Mouse (Mus musculus) forelimb bud, embryonic 11.5 days (tissue): ENCODE data around the gene Sgca.

Source experiments
- DNase-seq: peaks from one replicate; pipeline ENCODE4 v3.0.0-alpha.2; 2012; ENCODE audit warnings: low read depth, low spot score

The Sgca gene

DNA sequence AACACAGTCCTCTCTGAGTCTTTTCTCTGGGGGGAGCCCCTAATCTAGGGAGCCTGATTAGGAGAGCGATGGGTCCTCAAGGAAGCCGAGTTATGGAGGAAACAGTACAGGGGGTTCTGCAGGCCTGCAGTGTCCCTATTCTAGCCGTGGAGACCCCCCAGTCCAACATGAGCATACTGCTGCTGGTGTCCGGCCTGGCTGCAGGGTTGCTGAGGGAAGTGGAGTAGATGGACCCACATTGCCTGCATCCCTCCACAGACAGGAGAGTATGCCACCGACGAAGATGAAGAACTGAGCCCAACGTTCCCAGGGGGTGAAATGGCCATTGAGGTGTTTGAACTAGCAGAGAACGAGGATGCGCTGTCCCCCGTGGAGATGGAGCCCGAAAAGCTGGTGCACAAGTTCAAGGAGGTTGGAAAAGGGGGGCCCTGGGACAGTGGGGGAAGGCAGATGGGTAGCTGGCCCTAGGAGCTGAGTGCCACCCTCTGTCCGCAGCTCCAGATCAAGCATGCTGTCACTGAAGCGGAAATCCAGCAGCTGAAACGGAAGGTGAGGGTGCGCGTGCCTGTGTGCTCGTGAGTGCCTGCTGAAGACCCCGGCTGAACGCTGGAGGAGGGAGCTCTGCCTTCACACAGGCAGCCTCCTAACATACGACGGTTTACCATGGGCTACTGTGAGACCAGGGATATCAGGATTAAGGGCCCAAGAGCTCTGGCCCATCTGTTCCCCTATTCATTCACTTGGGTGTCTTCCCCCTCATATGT is 25.6 kb upstream of the Sgca start:
- no peak for DNase-seq

DNA sequence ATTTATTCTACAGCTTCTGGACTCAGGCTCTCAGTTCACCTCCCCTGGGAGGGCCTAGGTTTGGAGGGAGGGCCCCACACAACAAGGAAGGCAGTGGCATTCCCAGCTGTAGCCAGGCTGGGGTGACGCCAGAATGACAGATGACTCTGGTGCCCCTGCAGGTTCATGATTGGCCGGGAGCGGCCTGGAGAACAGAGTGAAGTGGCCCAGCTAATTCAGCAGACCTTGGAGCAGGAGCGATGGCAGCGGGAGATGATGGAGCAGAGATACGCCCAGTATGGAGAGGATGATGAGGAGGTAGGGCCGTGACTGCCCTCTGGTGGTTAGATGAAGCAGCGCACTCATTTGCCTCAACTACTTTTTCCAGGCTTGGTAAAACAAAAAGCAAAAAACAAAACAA is 24.9 kb upstream of the Sgca start:
- peak; percentile 76 for DNase-seq

DNA sequence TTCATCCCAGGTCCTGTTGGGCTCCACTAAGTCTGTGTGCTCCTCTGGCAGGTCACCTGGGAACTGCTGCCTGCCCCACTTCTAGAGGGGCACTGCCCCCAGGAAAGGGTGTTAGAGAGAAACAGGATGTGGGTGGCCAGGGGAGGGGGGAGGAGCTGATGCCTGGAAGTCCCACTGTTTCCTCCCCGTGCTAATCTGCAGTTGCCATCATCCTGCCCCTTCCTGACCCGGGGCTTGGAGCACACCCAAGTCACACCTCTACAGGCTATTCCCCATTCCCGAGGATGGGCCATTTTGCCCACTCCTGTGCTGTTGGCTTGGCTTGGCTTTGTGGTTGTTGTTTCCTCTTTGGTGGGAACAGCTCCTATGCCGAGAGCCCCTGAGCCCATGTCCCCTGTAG is 24.4 kb upstream of the Sgca start:
- no peak for DNase-seq

DNA sequence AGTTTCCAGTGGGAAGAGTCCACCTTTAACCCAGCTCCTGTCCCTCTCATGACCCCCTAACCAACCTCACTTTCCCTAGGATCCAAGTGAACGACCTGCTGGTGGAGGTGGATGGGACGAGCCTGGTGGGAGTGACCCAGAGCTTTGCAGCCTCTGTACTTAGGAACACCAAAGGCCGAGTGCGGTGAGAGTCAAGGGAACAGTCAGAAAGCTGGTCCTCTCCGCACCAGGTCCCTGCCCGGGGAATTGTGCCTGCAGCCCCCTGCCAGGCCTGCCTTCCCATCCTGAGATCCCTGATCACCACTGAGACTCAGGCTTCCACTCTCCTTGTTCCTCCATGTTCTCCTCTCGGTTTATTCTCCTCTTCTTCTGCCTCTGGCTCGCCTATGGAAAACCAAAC is 24.0 kb upstream of the Sgca start:
- DNase-seq, result no peak

DNA sequence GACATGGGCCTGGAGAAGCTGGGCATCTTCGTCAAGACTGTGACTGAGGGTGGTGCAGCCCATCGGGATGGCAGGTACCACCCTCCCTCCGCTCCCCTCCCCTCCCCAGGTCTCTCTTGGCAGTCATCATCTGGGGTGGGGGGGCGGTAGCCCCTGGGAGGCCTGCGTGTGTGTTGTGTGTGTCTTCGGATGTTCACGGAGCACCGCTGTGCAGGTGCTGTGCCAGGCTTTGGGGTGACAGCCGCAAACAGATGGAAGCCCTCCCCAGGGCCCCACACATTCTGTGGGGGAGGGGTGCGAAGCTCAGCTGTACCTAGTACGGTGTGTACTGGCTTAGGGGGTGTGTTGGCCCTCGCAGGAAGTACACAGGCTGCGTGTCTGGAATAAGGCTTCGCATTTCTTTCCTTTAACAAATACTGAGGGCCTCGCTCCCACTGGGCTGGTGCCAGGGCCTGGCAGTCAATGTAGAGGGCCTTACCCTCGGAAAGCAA is 22.0 kb upstream of the Sgca start:
- no peak for DNase-seq

DNA sequence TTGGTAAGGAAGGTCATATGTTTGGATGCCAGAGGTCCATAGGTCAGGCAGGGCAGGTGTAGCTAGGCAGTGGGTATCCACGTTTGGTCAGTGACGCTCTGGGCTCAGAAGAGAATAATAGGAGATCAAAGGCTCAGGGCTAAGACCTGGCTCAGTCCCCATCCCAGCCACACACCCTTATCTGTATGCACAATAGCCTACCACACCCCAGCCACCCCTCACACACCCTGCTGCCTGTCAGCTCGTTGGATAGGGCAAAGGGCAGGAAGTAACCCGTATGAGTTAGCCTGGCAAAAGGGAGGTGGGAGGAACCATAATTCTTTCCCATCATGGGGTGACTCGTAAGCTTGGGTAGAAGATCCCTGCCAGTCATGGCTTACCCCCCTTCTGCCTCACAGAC is 21.5 kb upstream of the Sgca start:
- no peak for DNase-seq

DNA sequence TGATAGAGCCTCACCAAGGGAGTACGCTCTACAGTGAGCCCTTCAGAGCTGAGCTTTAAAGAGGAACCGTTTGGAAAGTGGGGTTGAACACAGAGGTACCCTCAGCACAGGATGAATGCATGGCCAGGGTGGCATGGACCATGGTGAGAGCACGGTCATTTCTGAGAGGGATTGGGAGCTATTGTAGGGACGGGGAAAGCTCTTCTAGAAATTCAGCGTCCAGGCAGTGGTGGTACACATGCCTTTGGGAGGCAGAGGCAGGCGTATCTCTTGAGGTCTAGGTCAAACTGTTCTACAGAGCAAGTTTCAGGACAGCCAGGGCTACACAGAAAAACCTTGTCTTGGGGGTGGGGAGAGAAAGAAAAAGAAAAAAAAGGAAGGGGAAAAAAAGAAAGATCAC is 20.9 kb upstream of the Sgca start:
- DNase-seq, result no peak

DNA sequence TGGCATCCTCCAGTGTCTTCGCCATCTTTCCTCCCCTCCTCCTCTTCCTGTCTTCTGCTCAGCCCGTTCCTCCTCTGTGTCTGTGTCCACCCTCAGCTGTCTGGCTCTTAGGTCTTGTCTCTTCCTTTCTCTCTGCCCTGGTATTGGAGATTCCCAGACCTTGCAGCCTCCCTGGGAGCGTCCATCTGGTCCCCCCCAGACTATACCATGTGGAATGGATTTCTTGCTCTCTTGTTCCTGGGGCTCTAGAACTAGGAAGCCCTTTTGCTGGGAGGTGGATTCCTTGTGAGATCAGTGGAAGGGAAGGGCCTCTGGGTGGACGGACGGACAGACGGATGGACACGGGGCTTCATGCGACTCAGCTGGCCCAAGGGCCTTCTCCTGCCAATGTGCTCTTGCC is 20.0 kb upstream of the Sgca start:
- DNase-seq, result no peak

DNA sequence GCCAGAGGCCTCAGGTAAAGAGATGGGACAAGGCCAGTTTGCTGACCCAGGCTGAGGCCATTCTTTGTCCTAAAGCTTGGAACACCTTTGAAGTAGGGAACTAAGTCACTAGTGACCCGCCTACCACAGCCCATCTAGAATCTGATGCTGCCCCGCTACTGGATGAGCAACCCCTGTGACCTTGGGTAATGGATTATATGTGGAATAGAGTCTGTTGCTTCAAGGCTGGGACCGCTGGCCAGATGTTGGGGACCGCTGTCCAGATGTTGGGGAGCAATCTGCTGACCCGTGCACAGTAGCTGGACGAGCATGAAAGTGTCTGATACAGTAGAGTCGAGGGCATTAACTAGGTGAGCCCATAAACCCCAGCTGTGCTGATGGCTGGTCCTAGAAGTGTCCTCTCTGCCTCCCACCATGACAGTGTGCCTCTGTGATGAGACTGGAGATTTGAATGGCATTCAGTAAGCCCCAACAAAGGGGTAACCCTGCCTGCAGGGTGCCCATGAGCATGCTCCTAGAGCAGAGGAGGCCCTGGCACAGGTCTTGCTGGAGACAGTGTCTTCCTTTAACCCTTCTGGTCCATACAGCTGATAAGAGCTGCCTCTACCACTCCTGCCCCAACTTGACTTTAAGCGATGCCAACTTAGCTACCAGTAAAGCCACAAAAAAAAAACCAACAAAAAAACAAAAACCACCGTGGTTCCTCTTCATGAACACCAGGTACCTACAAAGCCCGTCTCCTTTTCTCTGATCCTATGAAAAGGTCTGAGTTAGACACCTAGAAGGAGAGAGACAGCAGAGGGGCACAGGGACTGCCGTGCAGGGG is 19.0 kb upstream of the Sgca start:
- DNase-seq, result no peak

DNA sequence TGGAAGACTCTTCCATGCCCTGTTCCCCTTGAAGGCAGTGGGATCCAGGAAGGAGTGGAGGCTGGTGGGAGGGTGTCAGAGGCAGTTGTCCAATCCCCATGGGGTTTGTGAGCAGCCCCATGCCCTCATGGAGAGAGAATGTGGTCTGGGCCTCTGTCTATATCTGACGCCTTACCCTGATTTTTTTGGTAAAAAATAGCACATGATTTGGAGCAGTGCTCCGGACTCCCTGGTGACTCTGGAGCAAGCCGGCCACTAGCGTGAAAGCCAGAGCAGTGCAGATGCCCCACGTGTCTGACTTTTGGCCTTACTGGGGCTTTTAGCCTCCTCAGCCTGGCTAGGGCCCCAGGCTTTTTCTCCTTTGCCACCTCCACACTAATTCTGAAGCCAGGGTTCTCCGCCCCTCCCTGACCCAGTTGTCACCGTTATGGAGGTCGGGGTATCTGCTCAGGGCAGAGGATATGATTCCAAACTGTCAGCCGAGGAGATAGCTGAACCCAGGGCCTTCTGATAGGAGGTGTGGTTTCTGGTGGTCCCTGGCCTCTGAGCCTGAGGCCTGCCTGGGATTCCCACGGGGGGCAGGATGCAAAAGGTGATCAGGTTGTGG is 18.2 kb upstream of the Sgca start:
- DNase-seq, result no peak

DNA sequence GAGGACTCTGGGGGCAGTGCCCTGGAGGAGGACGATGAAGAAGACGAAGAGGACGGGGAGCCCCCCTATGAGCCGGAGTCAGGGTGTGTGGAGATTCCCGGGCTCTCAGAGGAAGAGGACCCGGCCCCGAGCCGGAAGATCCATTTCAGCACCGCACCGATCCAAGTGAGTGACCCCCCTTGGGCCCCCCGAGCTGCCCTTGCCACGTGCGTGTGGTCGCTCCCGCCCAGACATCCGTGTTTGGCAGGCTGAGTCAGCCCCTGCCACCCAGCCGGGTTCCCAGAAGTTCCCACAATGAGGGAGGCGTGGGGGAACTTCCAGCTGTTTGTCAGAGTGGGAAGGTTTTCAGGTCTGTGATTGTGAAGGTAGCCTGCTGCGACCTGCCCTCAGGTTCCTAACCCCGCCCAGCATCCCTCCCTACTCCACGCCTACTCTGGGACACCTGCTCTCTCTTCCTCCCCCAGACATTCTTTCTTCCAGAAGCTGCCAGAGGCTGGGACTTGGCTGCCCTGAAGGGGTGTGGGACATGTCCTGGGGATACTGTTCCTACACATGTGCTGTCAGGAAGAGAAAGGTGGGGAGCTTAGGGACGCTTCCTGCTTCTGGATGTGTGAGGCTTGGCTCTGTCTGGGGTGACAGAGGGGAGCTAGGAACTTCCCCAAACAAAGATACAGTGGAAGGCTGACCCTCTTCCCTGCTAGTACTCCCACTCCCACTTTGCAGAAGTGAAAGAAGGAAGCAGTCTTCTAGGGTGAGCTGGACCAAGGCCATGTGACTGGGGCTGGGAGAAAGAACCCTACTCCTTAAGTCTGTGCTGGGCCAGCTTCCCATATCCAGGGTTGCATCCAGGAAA is 16.9 kb upstream of the Sgca start:
- DNase-seq, result peak; percentile 46

DNA sequence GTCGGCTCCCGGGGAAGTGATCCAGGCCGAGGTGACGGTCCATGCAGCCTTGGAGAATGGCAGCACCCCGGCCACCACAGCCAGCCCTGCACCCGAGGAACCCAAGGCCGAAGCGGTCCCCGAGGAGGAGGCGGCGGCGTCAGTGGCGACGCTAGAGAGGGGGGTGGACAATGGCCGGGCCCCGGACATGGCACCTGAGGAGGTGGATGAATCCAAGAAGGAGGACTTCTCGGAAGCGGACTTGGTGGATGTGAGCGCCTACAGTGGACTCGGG is 16.3 kb upstream of the Sgca start:
- DNase-seq, result no peak

DNA sequence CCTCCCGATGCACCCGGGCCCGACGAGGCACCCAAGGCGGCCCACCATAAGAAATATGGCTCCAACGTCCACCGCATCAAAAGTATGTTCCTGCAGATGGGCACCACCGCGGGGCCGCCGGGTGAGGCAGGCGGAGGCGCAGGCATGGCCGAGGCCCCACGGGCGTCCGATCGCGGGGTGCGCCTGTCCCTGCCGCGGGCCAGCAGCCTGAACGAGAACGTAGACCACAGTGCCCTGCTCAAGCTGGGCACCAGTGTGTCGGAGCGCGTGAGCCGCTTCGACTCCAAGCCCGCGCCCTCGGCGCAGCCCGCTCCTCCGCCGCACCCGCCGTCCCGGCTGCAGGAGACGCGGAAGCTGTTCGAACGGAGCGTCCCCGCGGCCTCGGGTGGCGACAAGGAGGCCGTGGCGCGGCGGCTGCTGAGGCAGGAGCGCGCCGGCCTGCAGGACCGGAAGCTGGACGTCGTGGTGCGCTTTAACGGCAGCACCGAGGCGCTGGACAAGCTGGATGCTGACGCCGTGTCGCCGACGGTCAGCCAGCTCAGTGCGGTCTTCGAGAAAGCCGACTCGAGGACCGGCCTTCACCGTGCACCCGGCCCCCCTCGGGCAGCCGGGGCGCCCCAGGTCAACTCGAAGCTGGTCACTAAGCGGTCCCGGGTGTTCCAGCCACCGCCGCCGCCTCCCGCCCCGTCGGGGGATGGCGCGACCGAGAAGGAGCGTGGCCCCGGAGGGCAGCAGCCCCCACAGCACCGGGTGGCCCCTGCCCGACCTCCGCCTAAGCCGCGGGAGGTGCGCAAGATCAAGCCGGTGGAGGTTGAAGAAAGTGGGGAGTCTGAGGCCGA is 15.7 kb upstream of the Sgca start:
- no peak for DNase-seq

DNA sequence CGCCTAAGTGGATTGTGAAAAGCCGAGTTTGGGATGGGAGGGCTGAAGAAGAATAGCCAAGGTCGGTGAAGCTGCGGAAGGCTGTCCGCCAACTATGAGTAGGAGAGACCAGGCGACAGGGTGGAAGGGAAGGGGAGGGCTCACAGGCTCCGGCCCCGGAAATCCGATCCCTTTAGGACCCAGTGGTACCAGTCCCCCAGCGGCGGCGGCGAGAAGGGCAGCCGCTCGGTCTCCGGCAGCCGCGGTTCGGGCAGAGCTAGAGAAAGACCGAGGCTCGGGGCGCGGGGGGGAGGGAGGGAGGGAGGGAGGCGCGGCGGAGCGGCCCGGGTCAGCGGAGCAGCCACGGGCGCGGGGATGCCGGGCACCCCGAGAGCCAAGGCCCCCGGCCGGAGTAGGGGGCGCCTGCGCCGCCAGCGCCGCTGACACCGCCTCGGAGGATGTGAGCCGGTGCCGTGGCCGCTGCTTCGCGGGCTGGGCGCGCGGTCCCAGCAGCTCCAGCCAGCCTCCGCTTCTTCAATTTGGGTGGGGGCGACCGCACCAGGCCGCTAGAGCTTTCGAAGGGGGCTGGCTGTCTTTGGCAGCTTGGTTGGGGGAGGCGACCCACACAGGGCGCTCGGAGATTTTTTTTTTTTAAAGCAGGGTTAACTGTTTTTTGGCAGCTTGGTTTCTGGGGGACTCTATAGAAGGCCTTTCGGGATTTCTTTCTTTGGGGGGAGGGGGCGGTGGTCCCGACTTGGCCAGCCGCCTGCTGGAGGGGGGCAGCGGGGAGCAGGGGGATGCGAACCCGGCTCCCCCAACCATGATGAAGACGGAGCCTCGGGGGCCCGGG is 14.8 kb upstream of the Sgca start, which contains the start of gene Ppp1r9b:
Ppp1r9b (plus strand) TSS at position 287 of the 829 bp plus-strand sequence.
- peak; percentile 86 for DNase-seq

DNA sequence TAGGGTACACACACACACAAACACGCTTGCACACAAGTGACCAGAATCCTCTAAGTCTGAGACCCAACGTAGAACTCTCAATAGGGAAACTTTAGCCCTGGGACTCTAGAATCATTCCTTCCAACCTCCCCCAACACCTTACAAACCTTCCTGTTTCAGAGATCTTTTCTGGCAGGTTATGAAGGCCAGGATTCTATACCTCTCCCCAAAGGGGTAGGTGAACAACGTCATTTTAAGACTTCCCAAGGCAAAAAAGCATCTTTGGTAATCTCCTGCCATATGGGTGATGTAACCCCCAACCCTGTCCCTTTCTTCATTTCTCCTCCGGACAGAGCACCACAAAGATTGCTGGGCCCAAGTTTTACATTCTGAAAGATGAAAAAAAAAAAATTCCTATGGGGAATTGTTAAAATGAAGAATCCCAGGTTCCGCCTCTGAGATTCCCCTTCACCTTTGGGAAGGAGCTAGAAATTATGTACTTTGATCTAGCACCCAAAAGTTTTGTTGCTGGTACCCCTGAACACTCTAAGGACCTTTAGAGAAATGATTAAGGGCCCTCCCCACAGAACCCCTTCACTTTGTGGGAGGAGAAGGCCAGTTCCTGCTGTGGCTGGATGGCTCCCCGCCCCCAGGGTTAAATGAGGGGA is 14.1 kb upstream of the Sgca start:
- DNase-seq, result no peak

DNA sequence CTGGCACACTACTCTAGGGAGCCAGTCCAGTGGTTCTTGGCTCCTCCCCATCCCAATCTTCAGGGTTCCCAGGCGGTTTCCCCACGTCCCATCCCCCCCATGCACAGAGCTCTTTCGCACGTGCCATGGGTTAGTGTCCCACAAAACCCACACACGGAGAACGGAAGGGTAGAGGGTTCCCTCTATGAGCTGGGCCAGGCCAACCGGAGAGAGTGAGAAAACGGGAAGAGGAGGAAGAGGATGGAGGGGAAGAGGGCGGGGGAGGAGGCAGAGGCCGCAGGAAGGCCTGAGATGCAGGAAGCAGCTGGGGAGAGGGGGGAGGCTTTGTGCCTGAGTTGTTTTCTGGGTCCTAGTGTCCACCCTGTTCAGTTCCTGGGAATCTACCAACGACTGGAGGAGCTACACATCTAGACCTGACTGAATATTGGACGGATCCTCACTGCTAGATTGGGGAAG is 13.5 kb upstream of the Sgca start:
- DNase-seq, result peak; percentile 92

DNA sequence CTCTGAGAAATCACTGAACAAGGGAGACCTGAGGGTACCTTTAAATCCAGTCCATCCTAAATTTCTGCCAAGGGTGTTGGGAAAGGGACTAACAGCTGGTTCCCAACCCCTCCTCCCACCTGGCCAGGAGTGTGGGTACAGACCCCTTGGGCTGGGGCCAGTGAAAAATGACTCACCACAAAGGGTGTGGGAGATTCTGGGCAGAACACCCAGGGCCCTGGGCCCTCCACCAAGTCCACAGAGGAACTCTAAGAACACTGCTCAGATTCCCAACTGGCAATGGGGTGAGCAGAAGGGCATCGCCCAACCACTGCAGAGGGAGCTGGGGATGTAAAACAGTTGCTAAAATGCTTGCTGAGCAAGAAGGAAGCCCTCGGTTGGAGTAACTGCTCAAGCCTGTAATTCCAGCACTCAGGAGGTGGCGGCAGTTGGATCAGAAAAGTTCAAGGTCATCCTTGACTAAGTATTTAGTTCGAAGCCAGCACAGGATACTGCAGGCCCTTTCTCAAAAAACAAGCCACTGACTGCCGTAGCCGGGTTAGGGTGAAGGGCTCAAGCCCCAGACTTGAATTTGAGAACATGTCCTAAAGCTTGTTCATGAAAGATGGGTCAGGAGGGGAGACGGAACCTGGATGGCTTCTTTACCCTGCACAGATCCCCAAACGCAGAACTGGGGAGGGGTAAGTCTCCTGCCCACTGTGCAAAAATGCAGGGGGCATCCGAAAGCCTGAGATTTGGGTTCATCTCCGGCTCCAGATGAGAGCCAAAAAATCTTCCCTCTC is 12.8 kb upstream of the Sgca start:
- no peak for DNase-seq

DNA sequence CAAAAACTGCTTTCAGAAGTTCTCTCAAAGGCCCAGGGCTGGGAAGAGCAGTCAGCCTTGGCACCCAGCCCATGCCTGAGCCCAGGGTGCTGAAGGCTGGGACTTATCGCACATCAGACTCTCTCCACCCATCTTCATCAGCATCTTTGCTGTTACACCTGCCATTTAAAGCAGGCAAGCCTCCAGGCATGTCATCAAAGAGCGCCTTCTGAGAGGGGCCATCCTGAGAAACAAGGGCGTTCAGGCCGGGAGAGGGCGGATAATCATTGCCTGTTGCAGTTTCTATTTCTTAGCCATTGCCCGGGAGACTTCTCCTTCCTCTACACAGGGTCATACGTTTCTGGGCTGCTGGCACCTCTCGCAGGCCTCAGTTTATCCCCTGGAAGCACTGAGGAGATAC is 11.7 kb upstream of the Sgca start:
- no peak for DNase-seq

DNA sequence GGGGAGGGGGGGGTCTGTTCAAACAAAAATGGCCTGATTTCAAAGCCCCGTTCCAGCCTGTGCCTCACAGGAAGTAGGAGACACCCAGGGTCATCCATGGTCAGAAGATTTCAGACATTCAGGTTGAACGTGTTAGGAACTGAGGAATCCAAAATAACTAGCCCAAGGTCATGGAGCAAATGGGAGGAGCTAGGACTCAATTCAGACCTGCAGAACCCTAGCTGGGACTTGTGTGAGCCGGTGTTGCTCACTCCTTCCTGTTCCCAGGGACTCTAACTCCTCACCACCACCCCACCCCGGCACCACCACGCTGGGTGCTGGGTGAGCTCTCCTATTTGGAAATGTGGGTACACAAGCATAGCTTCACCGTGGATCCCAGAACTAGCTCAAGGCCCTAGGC is 11.2 kb upstream of the Sgca start:
- no peak for DNase-seq
